Mouse (Mus musculus): Measurements from ENCODE around the gene Utp6. TPM values are rescaled to one million over a fixed set of nuclear protein-coding genes. Genes with fewer than 3 reads are reported as not detected.
A peak's percentile ranks its signal among the peaks of the same experiment; 100 is the strongest.

Gene Utp6
- polyA plus RNA-seq, 1 experiment from 2014 or later: 43.3 TPM

DNA sequence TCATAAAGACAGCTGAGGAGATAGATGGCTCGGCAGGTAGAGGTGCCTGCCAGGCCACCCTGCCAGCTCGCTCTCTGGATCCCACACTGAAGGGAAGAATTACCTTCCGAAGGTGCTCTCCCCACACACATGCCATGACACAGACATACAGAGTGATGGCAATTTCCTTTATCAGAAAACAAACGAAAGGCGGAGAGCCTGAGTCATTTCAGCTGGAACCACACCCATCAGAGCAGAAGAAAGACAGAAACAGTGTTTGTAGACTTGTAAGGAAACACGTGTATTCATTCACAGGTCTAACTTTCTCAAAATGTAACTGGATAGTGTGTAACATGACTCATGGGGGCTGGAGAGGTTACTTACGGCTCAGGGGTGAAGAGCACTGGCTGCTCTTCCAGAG, 18.6 kb downstream of the Utp6 start:
- no peak overlapping the region for H3K4me2 ChIP-seq
- H3K4me1 ChIP-seq: no peaks in the 10 kb centered on the region
- no peak for ATAC-seq (ENCODE audit: insufficient number of reproducible peaks, low FRiP score, low TSS enrichment, low read depth)
- no peak overlapping the region for H3K4me3 ChIP-seq
- H3K9me3 ChIP-seq: no peaks in the 10 kb centered on the region
- no peaks in the 10 kb centered on the region for H3K27me3 ChIP-seq
- no peak overlapping the region for H3K9ac ChIP-seq
- WGBS: 83% methylated on average over 7 of the region's 7 CpGs
- no peak overlapping the region for H3K27ac ChIP-seq
- peaks cover 74% of the 10 kb centered on the region for H3K36me3 ChIP-seq

DNA sequence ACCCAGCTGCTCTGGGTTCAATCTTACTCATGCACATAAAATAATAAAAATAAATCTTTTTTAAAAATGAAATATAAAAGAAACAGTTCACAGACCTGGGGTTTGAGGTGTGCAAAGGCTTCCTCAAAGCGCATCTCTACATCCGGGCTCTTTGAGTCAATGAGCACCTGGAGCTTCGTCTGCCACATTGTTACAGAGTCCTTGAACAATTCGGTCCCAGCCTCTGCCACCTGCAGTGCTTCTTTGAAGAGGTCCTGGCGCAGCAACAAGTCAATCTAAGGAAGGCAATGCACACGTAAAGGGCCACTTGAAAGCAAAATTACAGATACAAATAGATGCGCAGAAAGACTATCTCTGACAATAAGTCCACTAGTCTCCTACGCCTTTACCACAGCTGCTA, 19.1 kb downstream of the Utp6 start:
- no peak for ATAC-seq (ENCODE audit: insufficient number of reproducible peaks, low FRiP score, low TSS enrichment, low read depth)
- H3K4me2 ChIP-seq: no peak overlapping the region
- no peak overlapping the region for H3K9ac ChIP-seq
- WGBS: 94% methylated on average over 8 of the region's 8 CpGs
- H3K4me3 ChIP-seq: no peak overlapping the region
- H3K27me3 ChIP-seq: no peaks in the 10 kb centered on the region
- peaks cover 72% of the 10 kb centered on the region for H3K36me3 ChIP-seq
- H3K4me1 ChIP-seq: no peaks in the 10 kb centered on the region
- no peak overlapping the region for H3K27ac ChIP-seq
- H3K9me3 ChIP-seq: no peaks in the 10 kb centered on the region

GRCm38 (mm10) chr11:79935766-79936165, 26.4 kb downstream of the Utp6 start:
- Histone ChIP-seq H3K4me2 (no peak overlapping the region), H3K9ac (no peak overlapping the region), H3K9me3 (no peaks in the 10 kb centered on the region), H3K4me1 (no peaks in the 10 kb centered on the region), H3K27ac (no peak overlapping the region), H3K4me3 (no peak overlapping the region), H3K27me3 (no peaks in the 10 kb centered on the region), H3K36me3 (peaks cover 71% of the 10 kb centered on the region)
- 87% methylated on average over 9 of the region's 9 CpGs for WGBS
- no peak for ATAC-seq (ENCODE audit: insufficient number of reproducible peaks, low FRiP score, low TSS enrichment, low read depth)

GRCm38 (mm10) chr11:79922766-79923165, 39.4 kb downstream of the Utp6 start:
- Histone ChIP-seq H3K4me2 (no peak overlapping the region), H3K27me3 (no peaks in the 10 kb centered on the region), H3K36me3 (no peaks in the 10 kb centered on the region), H3K4me1 (peaks cover 14% of the 10 kb centered on the region), H3K9me3 (no peaks in the 10 kb centered on the region), H3K4me3 (no peak overlapping the region), H3K27ac (no peak overlapping the region), H3K9ac (no peak overlapping the region)
- WGBS: 83% methylated on average over 1 of the region's 1 CpGs
- ATAC-seq (ENCODE audit: insufficient number of reproducible peaks, low FRiP score, low TSS enrichment, low read depth): no peak

DNA sequence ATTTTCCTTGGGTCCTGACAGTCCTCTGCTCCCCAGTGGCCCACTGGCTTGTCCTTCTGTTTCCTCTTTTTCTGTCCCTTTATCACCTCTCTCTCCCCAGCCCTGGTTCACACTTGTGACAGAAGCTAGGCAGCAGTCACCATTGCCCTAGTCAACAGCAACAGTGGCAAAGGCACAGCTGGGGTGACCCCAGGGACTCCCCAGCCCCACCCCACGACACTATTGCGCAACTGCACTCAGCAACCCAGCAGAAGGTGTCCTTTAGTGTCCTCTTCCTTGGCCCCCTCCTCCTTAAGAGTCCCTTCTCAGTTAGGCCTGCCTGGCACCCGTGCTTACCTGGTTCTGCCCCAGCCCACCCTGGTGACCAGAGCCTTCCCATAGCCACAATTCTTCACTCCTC, 40.0 kb downstream of the Utp6 start:
- H3K4me2 ChIP-seq: no peak overlapping the region
- no peak overlapping the region for H3K9ac ChIP-seq
- peaks cover 14% of the 10 kb centered on the region for H3K4me1 ChIP-seq
- no peaks in the 10 kb centered on the region for H3K9me3 ChIP-seq
- ATAC-seq (ENCODE audit: insufficient number of reproducible peaks, low FRiP score, low TSS enrichment, low read depth): no peak
- WGBS: 81% methylated on average over 3 of the region's 3 CpGs
- no peak overlapping the region for H3K27ac ChIP-seq
- no peak overlapping the region for H3K4me3 ChIP-seq
- H3K36me3 ChIP-seq: no peaks in the 10 kb centered on the region
- H3K27me3 ChIP-seq: no peaks in the 10 kb centered on the region

DNA sequence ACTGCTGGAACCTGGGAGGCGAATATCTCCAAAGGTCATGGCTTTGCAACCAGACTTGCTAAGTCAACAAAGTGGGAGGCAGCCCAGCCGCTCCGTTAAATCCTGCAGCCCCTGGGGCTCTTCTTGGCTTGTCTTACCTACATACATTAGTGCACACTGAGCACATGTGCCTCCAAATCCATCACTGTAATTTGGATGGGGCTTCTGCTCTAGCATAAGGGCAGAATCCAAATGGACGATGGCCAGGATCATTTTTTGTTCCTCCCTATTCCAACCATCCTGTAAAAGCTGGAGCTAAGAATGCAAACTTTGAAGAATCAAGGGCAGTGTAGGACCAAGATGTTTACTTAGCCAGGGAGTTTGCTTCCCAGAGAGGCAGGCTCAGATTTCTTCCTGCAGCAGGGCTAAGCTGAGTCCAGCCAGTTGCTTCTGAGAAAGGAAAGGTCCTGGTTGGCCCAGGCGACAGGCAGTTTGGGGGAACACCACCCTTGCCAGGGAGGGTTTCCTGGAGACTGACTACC, 41.6 kb downstream of the Utp6 start:
- H3K27ac ChIP-seq: peak overlapping the region; percentile 72

DNA sequence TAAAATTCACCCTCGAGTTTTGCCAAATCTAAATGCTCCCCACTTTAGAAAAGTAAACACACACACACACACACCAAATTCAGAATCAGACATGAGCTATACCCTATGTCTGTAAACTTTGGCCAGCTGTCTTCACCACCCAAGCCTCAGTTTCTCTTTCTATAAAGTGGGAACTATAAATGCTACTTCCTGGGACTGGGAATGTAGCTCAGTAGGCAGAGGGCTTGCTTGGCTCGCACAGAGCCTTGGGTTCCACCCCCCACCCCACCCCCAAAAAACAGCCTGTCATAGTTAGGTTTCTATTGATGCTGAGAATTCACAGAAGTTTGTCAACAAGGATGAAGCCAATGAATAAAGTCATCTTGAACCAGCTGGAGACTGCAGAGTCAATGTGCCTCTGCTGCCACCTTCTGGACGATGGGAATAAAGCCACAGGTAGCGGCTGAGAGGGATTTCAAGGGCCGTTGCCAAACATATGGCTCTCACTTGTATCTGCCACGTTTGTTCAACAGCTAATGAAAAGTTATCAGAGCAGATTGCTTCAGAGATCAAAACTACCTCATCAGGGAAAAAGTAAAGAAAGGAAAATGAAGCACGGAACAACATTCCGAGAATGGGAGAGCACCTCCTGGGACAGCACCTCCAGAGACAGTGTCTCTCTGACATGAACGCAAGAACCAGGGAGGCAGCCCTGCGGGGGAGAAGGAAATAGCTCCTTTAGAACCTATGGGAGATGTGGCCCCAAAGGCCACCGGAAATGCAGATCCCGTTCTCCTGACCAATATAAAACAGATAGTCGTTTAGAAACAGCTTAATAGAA, 42.3 kb downstream of the Utp6 start:
- H3K4me1 ChIP-seq: peaks cover 14% of the 10 kb centered on the region
- WGBS: 14% methylated on average over 13 of the region's 13 CpGs
- peak overlapping the region; percentile 36 for H3K4me2 ChIP-seq
- no peak overlapping the region for H3K9ac ChIP-seq
- H3K27ac ChIP-seq: peak overlapping the region; percentile 72
- ATAC-seq (ENCODE audit: insufficient number of reproducible peaks, low FRiP score, low TSS enrichment, low read depth): peak; percentile 17; the same call in 1 of the 2 replicates
- no peaks in the 10 kb centered on the region for H3K27me3 ChIP-seq
- H3K36me3 ChIP-seq: no peaks in the 10 kb centered on the region
- no peak overlapping the region; the same call in 1 of the 2 replicates for H3K4me3 ChIP-seq
- H3K9me3 ChIP-seq: no peaks in the 10 kb centered on the region

More for the DNA sequence above, 41.6 kb downstream of the Utp6 start:
- no peak overlapping the region for H3K9ac ChIP-seq
- no peaks in the 10 kb centered on the region for H3K9me3 ChIP-seq
- H3K36me3 ChIP-seq: no peaks in the 10 kb centered on the region
- 36% methylated on average over 5 of the region's 5 CpGs for WGBS
- ATAC-seq (ENCODE audit: insufficient number of reproducible peaks, low FRiP score, low TSS enrichment, low read depth): peak; percentile 72
- peaks cover 14% of the 10 kb centered on the region for H3K4me1 ChIP-seq
- H3K4me3 ChIP-seq: no peak overlapping the region
- H3K27me3 ChIP-seq: no peaks in the 10 kb centered on the region
- H3K4me2 ChIP-seq: peak overlapping the region; percentile 36

- Histone ChIP-seq H3K9ac (no peak overlapping the region), H3K4me2 (no peak overlapping the region), H3K4me1 (peaks cover 12% of the 10 kb centered on the region), H3K4me3 (no peak overlapping the region), H3K27ac (no peak overlapping the region), H3K27me3 (no peaks in the 10 kb centered on the region), H3K36me3 (no peaks in the 10 kb centered on the region), H3K9me3 (no peaks in the 10 kb centered on the region)
- WGBS: 65% methylated on average over 9 of the region's 9 CpGs
- no peak for ATAC-seq (ENCODE audit: insufficient number of reproducible peaks, low FRiP score, low TSS enrichment, low read depth)
Observed at GRCm38 (mm10) chr11:79915696-79916349, 46.4 kb downstream of the Utp6 start.

- peak; percentile 82 for ATAC-seq (ENCODE audit: insufficient number of reproducible peaks, low FRiP score, low TSS enrichment, low read depth)
- 0 out of 2 replicates have a peak overlapping the region, but pooled peaks have one; percentile 19 for H3K4me2 ChIP-seq
- 33% methylated on average over 14 of the region's 14 CpGs for WGBS
Observed at GRCm38 (mm10) chr11:79908600-79909483, 53.3 kb downstream of the Utp6 start.

DNA sequence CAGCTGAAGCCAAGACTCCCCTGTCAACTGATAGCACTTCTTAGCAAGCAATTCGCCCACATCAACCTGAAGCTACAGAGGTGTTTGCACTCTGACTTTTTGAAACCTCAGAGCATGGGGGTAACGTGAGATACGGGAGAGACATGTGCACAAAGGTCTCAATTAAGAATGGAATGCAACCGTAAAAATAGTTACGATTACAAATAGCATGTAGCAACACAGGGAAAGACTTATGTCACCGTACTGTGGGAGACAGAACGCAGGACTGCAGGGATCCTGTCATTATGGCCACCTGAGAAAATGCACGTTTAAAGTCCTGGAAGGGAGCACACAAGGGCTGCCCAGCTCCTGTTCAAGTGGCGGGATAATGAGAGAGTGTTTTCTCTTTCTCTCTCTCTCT, 55.3 kb downstream of the Utp6 start:
- no peaks in the 10 kb centered on the region for H3K9me3 ChIP-seq
- peaks cover 16% of the 10 kb centered on the region for H3K4me1 ChIP-seq
- ATAC-seq (ENCODE audit: insufficient number of reproducible peaks, low FRiP score, low TSS enrichment, low read depth): no peak
- no peak overlapping the region for H3K4me3 ChIP-seq
- H3K27ac ChIP-seq: no peak overlapping the region
- 25% methylated on average over 9 of the region's 9 CpGs for WGBS
- no peaks in the 10 kb centered on the region for H3K27me3 ChIP-seq
- no peak overlapping the region for H3K9ac ChIP-seq
- no peaks in the 10 kb centered on the region for H3K36me3 ChIP-seq
- no peak overlapping the region for H3K4me2 ChIP-seq

More at GRCm38 (mm10) chr11:79908600-79909483, 53.3 kb downstream of the Utp6 start:
- Histone ChIP-seq H3K27ac (peak overlapping the region; percentile 77), H3K27me3 (no peaks in the 10 kb centered on the region), H3K9ac (no peak overlapping the region), H3K9me3 (no peaks in the 10 kb centered on the region), H3K4me1 (peaks cover 16% of the 10 kb centered on the region), H3K4me3 (no peak overlapping the region), H3K36me3 (no peaks in the 10 kb centered on the region)

GRCm38 (mm10) chr11:79902881-79903481, 59.2 kb downstream of the Utp6 start:
- Histone ChIP-seq H3K36me3 (no peaks in the 10 kb centered on the region), H3K27me3 (no peaks in the 10 kb centered on the region), H3K9me3 (no peaks in the 10 kb centered on the region), H3K4me2 (no peak overlapping the region), H3K4me1 (0 out of 2 replicates have a peak, but pooled peaks cover 6% of the 10 kb centered on the region), H3K27ac (no peak overlapping the region), H3K4me3 (no peak overlapping the region), H3K9ac (no peak overlapping the region)
- WGBS: 76% methylated on average over 6 of the region's 6 CpGs
- ATAC-seq (ENCODE audit: insufficient number of reproducible peaks, low FRiP score, low TSS enrichment, low read depth): no peak

Data from limb, embryonic 15.5 days (tissue).